Mouse (Mus musculus): ENCODE results near the gene Krt222. TPM values are rescaled to one million over a fixed set of nuclear protein-coding genes. Genes with fewer than 3 reads are reported as not detected.

Krt222 gene
- 3.8 and 4.9 TPM in 2 replicates for total RNA-seq (2017)

DNA sequence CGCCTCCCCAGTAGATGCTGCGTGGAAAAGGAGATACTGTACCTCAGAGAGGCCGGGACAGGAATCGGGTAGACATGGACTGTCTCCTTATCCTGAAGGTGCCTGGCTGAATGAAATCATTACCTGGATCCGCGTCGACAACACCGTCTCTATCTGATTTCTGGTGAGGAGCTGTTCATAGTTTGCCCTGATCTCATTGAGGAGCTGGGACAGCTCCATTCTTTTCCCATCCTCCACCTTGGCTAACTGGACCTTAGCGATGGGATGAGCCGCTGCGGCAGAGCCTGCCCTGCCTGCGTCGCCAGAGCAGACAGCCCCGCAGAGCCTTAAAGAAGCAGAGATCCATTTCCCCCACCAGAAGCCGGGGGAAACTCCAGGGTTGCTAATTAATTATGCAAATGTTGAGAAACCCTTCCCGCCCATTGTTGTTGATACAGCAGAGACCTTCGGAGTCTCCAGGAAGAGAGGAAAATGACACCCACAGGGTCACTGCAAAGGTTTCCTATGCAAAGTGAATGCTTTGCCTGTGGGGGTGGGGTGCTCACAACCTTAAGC, at the start of gene Krt222:
TSS of gene Krt222 (minus strand) at position 266 of the 555 bp plus-strand sequence.
- peak; percentile 46; the same call in 1 of the 2 replicates for ATAC-seq (ENCODE audit: extremely low read depth, insufficient number of reproducible peaks, low FRiP score, poor library complexity, severe bottlenecking)

GRCm38 (mm10) chr11:99292846-99293245, 49.0 kb upstream of the Krt222 start:
- peak; percentile 58; the same call in 1 of the 2 replicates for ATAC-seq (ENCODE audit: extremely low read depth, insufficient number of reproducible peaks, low FRiP score, poor library complexity, severe bottlenecking)

DNA sequence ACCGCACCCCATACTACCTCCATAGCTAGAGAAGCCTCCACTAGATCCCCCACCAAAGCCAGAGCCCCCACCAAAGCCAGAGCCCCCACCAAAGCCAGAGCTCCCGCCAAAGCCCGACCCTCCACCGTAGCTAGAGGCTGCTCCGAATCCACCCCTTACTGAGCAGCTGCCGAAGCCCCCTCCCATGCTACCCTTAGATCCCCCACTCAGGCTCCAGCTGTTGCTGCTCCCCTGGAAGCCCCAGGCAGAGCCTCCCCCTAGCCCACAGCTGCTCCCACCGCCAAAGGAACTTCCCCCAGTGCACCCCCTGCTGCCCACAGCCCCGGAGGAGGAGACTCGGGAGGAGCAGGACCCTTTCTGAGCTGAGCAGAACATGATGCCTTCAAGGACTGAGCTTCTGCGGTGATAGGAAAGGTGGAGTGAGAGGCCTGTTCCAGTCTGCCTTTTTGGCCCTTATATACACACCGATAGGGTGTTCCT, 41.0 kb upstream of the Krt222 start, which contains the start of gene Krt24:
TSS of gene Krt24 (minus strand) at position 430 of the 480 bp plus-strand sequence.
- ATAC-seq (ENCODE audit: extremely low read depth, insufficient number of reproducible peaks, low FRiP score, poor library complexity, severe bottlenecking): no peak

DNA sequence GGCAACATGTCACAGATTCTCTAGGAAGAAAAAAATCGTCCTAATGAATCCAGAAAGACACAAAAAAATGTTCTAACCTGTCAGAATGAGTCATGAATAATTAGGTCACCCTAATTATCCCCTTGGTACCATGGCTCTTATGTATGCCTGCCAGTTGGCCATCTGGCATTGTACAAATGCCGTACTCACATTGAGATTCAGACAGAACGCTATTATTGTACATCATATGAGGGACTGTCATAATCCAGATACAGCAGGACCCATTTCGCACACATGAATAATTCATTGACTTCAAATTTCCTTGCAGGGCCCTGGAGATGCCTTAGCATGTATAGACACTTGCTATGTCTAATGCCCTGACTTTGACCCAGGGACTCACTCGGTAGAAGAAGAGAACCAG, 40.1 kb upstream of the Krt222 start:
- ATAC-seq (ENCODE audit: extremely low read depth, insufficient number of reproducible peaks, low FRiP score, poor library complexity, severe bottlenecking): no peak

GRCm38 (mm10) chr11:99283334-99283733, 39.4 kb upstream of the Krt222 start:
- ATAC-seq (ENCODE audit: extremely low read depth, insufficient number of reproducible peaks, low FRiP score, poor library complexity, severe bottlenecking): no peak

DNA sequence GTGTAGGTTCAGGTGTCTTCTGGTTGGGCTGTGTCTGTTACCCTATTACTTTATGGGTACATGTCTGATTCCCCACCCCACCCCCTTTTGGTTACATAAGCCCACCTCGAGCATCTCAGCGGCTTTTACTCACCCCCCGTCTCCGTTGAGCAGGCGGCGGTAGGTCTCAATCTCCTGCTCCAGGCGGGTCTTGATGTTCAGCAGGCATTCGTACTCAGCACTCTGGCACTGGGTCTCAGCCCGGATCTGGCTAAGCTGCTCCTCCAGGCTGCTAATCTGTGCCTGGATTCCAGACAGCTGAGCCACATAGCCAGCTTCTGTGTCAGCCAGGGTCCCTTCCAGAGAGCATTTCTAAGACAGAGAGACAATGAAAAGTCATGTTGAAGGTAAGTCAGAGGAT, 37.2 kb upstream of the Krt222 start:
- ATAC-seq (ENCODE audit: extremely low read depth, insufficient number of reproducible peaks, low FRiP score, poor library complexity, severe bottlenecking): no peak

- no peak for ATAC-seq (ENCODE audit: extremely low read depth, insufficient number of reproducible peaks, low FRiP score, poor library complexity, severe bottlenecking)
Measured at GRCm38 (mm10) chr11:99279986-99280385, 36.1 kb upstream of the Krt222 start.

- no peak for ATAC-seq (ENCODE audit: extremely low read depth, insufficient number of reproducible peaks, low FRiP score, poor library complexity, severe bottlenecking)
Measured at GRCm38 (mm10) chr11:99276786-99277185, 32.9 kb upstream of the Krt222 start.

DNA sequence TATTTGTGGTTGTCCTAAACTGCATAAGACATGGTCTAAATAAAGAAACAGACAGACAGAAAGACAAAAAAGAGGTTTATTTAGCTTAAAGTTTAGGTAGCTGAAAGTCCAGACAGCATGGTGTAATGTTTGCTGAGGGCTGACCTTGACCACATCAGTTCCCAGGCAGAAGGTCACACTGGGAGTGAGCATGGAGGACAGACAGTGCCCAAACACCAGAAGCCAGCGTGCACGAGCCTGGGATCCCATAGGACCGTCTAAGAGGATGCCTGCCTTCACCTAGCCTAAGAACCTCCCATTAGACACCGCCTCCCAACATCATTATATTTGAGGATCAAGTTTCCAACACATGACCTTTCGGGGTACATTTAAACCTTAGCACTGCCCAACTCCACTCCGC, 31.7 kb upstream of the Krt222 start:
- no peak for ATAC-seq (ENCODE audit: extremely low read depth, insufficient number of reproducible peaks, low FRiP score, poor library complexity, severe bottlenecking)

GRCm38 (mm10) chr11:99272721-99273120, 28.8 kb upstream of the Krt222 start:
- ATAC-seq (ENCODE audit: extremely low read depth, insufficient number of reproducible peaks, low FRiP score, poor library complexity, severe bottlenecking): no peak

- ATAC-seq (ENCODE audit: extremely low read depth, insufficient number of reproducible peaks, low FRiP score, poor library complexity, severe bottlenecking): no peak
Measured at GRCm38 (mm10) chr11:99269192-99269591, 25.3 kb upstream of the Krt222 start.

DNA sequence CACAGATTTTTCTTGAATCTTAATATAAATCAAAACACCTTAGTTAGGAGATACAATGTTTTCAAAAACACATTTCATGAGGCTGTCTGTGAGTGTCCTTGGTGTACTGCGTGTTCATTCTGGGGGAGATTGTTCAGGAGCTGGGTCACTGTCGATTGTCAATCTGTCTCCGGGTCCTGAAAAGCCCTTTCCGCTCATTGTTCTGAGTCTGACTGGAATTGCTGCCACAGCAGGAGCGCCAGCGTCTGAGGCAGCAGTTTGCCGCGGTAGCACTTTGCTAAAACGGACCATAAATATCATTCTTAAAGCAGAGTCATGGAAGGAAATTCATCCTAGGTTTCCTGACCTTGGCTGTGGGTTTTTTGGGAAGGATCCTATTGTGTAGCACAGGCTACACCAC, 21.9 kb upstream of the Krt222 start:
- ATAC-seq (ENCODE audit: extremely low read depth, insufficient number of reproducible peaks, low FRiP score, poor library complexity, severe bottlenecking): no peak

- ATAC-seq (ENCODE audit: extremely low read depth, insufficient number of reproducible peaks, low FRiP score, poor library complexity, severe bottlenecking): no peak
Measured at GRCm38 (mm10) chr11:99265220-99265619, 21.3 kb upstream of the Krt222 start.

DNA sequence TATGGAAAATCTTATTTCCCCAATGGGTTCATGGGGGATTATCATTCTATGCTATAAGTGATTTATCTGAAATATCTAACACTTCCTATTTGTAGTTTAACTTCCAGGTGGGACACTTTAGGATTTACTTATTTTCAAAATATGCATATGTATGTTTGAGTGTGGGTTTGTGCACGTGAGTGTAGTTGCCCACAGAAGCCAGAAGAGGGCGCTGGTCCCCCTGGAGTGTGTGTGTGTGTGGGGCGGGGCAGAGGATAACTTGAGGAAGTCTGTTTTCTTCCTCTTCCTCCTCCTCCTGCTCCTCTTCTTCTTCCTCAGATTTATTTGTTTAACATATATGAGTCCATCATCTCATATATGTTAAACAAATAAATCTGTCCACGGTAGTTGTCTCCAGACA, 12.3 kb upstream of the Krt222 start:
- no peak for ATAC-seq (ENCODE audit: extremely low read depth, insufficient number of reproducible peaks, low FRiP score, poor library complexity, severe bottlenecking)

- no peak for ATAC-seq (ENCODE audit: extremely low read depth, insufficient number of reproducible peaks, low FRiP score, poor library complexity, severe bottlenecking)
Measured at GRCm38 (mm10) chr11:99255316-99255715, 11.4 kb upstream of the Krt222 start.

GRCm38 (mm10) chr11:99253893-99254292, 10.0 kb upstream of the Krt222 start:
- ATAC-seq (ENCODE audit: extremely low read depth, insufficient number of reproducible peaks, low FRiP score, poor library complexity, severe bottlenecking): no peak

- no peak for ATAC-seq (ENCODE audit: extremely low read depth, insufficient number of reproducible peaks, low FRiP score, poor library complexity, severe bottlenecking)
Measured at GRCm38 (mm10) chr11:99252671-99253070, 8.8 kb upstream of the Krt222 start.

GRCm38 (mm10) chr11:99250666-99251065, 6.8 kb upstream of the Krt222 start:
- ATAC-seq (ENCODE audit: extremely low read depth, insufficient number of reproducible peaks, low FRiP score, poor library complexity, severe bottlenecking): no peak

DNA sequence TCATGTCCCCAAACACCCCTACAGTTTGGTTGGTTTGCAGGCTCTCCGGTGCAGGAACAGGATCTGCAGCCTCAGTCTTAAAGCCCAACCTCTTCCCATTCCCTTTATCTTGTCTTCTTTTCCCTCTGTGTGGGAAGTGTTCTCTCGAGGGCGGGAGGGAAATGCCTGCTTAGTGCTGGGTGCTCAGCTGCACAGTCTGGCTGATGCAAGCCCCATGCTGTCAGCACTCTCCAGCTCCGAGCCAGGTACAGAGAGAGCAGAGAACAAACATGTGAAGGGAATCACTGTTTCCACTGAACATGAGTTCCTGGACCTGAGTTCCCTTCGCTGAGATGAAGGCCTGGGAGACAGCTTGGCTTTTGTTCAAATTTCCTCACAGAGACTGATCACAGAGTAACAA, 6.4 kb upstream of the Krt222 start:
- no peak for ATAC-seq (ENCODE audit: extremely low read depth, insufficient number of reproducible peaks, low FRiP score, poor library complexity, severe bottlenecking)

- no peak for ATAC-seq (ENCODE audit: extremely low read depth, insufficient number of reproducible peaks, low FRiP score, poor library complexity, severe bottlenecking)
Measured at GRCm38 (mm10) chr11:99249115-99249514, 5.2 kb upstream of the Krt222 start.

GRCm38 (mm10) chr11:99247916-99248315, 4.0 kb upstream of the Krt222 start:
- no peak for ATAC-seq (ENCODE audit: extremely low read depth, insufficient number of reproducible peaks, low FRiP score, poor library complexity, severe bottlenecking)
